Mouse (Mus musculus) neural tube, embryonic 12.5 days (tissue): ENCODE measurements around the gene Rasd1. TPM values are rescaled to one million over a fixed set of nuclear protein-coding genes. Genes with fewer than 3 reads are reported as not detected.

ENCODE experiments used
- ATAC-seq: fragments of 200-750 bp; cut with Nextera tagmentation; 2 replicates; pipeline ENCODE4 v1.8.0; 2017; ENCODE audit warnings: low read depth, mild to moderate bottlenecking, moderate TSS enrichment, moderate library complexity; ENCODE audit not compliant: low FRiP score
- H3K27ac ChIP-seq: fragments of 300-500 bp; sonication (generic); 2 replicates; pipeline ENCODE4 v1.5.1; 2016
- H3K27me3 ChIP-seq: fragments of 300-500 bp; sonication (generic); replicated peaks from 2 replicates; pipeline ENCODE4 v1.6.1; 2016; ENCODE audit warnings: mild to moderate bottlenecking
- H3K36me3 ChIP-seq: fragments of 300-500 bp; sonication (generic); 2 replicates; pipeline ENCODE4 v1.6.1; 2016; ENCODE audit warnings: mild to moderate bottlenecking
- H3K4me1 ChIP-seq: fragments of 300-500 bp; sonication (generic); 2 replicates; pipeline ENCODE4 v1.6.1; 2016
- H3K4me2 ChIP-seq: fragments of 300-500 bp; sonication (generic); replicated peaks from 2 replicates; pipeline ENCODE4 v1.6.1; 2016; ENCODE audit warnings: mild to moderate bottlenecking
- H3K4me3 ChIP-seq: fragments of 300-500 bp; sonication (generic); 2 replicates; pipeline ENCODE4 v1.5.1; 2016
- H3K9ac ChIP-seq: fragments of 300-500 bp; sonication (generic); 2 replicates; pipeline ENCODE4 v1.6.1; 2016; ENCODE audit warnings: mild to moderate bottlenecking
- H3K9me3 ChIP-seq: fragments of 300-500 bp; sonication (generic); 2 replicates; pipeline ENCODE4 v1.6.1; 2016; ENCODE audit warnings: mild to moderate bottlenecking
- WGBS: fragments of 180-500 bp; shearing (Covaris S2); methylation state at CpG from one replicate; pipeline ENCODE4 v1.1.7; 2016; 5-methylcytosine and 5-hydroxymethylcytosine counted together
- polyA plus RNA-seq: library from polyadenylated mRNA; unstranded; fragments of >200 nt; fragmentation: Nextera tagmentation; extraction: Ambion mirVana; gene quantifications from 2 replicates; pipeline ENCODE4 v1.2.1, GENCODE M21; 2016

The Rasd1 gene
- 1.2 and 1.3 TPM in 2 replicates for polyA plus RNA-seq

- 1% methylated on average over 28 of the region's 28 CpGs for WGBS
- peak within 1 kb of the TSS; percentile 42 for H3K9ac ChIP-seq
- H3K4me3 ChIP-seq = peak within 1 kb of the TSS; percentile 34
- H3K27ac ChIP-seq = no peak within 1 kb of the TSS
- H3K27me3 ChIP-seq = peaks cover 32% of the 10 kb centered on the region
- H3K9me3 ChIP-seq = no peaks in the 10 kb centered on the region
- H3K4me1 ChIP-seq = peaks cover 19% of the 10 kb centered on the region
- H3K36me3 ChIP-seq = peaks cover 20% of the 10 kb centered on the region
- H3K4me2 ChIP-seq = peak within 1 kb of the TSS; percentile 77
- peak; percentile 57; the same call in 1 of the 2 replicates for ATAC-seq
Observed at GRCm38 (mm10) chr11:59964818-59965217, at the start of gene Rasd1. Gene Rasd1, minus strand, starts transcription at chr11:59964944.

- 89% methylated on average over 3 of the region's 3 CpGs for WGBS
- ATAC-seq = no peak
Observed at GRCm38 (mm10) chr11:60011516-60011915, 46.8 kb upstream of the Rasd1 start.

DNA sequence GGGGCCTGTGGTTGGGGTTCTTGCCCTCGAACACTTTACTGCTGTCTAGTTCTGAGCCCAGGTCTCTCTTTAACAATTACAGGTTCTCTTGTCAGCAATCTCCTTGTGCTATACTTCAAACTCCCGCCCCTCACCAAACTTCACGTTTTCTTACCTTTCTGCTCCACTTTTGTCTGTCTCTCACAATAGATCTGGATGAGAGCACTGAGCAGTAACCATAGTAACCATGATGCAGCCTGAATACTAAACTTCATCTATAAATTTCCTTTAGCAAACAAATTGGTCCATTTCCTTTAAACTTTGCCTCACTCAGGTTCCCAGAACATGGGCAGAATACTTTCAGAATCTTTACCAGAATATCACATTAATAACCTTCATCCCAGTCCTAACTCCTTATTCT lies 44.7 kb upstream of the Rasd1 start:
- Histone ChIP-seq H3K4me3 (no peak overlapping the region), H3K4me2 (no peak overlapping the region), H3K4me1 (peaks cover 17% of the 10 kb centered on the region), H3K27me3 (no peaks in the 10 kb centered on the region), H3K9ac (no peak overlapping the region), H3K36me3 (no peaks in the 10 kb centered on the region), H3K27ac (no peak overlapping the region), H3K9me3 (no peaks in the 10 kb centered on the region)
- WGBS = 54% methylated on average over 3 of the region's 3 CpGs
- ATAC-seq = no peak

More at GRCm38 (mm10) chr11:60011516-60011915, 46.8 kb upstream of the Rasd1 start:
- Histone ChIP-seq H3K27me3 (no peaks in the 10 kb centered on the region), H3K4me2 (no peak overlapping the region), H3K4me3 (no peak overlapping the region), H3K9me3 (no peaks in the 10 kb centered on the region), H3K4me1 (peaks cover 17% of the 10 kb centered on the region), H3K36me3 (no peaks in the 10 kb centered on the region), H3K9ac (no peak overlapping the region), H3K27ac (no peak overlapping the region)

DNA sequence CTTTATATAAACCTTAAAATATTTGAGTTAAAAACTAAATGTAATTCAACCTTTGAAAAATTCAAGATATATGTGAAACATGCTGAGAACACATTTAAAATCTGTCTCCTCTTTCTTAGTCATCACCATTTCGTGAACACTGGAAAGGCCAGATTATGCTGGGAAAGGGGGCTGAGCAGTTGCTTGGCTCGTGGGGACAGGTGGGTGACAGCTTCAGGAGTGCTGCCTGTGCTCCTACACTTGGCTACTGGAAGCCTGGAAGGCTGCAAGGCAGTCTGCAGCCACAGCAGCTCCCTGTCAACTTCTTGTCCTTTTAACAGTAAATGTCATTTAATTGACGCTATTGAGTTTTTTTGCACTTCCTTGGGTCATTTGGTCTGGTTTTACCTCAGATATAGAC lies 41.1 kb upstream of the Rasd1 start:
- Histone ChIP-seq H3K36me3 (no peaks in the 10 kb centered on the region), H3K9me3 (no peaks in the 10 kb centered on the region), H3K27ac (no peak overlapping the region), H3K4me3 (no peak overlapping the region), H3K27me3 (no peaks in the 10 kb centered on the region), H3K9ac (no peak overlapping the region), H3K4me2 (no peak overlapping the region), H3K4me1 (peaks cover 17% of the 10 kb centered on the region)
- no peak for ATAC-seq
- WGBS = 72% methylated on average over 3 of the region's 3 CpGs

DNA sequence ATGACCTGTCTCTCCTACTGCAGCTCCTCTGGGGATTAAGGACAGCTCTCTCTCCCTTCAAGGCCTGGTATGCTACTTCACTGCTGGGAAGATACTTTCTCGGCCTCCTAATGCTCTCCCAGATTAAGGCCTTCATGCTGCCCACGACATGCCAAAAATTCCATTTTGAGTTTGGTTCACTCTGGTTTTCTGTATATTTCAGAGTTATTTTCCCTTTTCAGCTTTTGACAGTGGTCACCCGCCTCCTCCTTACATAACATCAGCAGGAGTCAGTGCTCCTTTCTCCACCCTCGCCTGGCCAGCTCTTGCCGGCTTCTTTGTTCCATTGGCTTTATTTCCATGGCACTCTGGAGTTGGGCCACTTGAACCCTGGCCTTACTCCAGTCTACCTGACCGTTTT lies 40.0 kb upstream of the Rasd1 start:
- no peak for ATAC-seq
- H3K27ac ChIP-seq = no peak overlapping the region
- no peak overlapping the region for H3K4me3 ChIP-seq
- H3K9ac ChIP-seq = no peak overlapping the region
- H3K36me3 ChIP-seq = no peaks in the 10 kb centered on the region
- H3K4me1 ChIP-seq = peaks cover 11% of the 10 kb centered on the region
- 77% methylated on average over 6 of the region's 6 CpGs for WGBS
- no peak overlapping the region for H3K4me2 ChIP-seq
- no peaks in the 10 kb centered on the region for H3K9me3 ChIP-seq
- H3K27me3 ChIP-seq = no peaks in the 10 kb centered on the region

DNA sequence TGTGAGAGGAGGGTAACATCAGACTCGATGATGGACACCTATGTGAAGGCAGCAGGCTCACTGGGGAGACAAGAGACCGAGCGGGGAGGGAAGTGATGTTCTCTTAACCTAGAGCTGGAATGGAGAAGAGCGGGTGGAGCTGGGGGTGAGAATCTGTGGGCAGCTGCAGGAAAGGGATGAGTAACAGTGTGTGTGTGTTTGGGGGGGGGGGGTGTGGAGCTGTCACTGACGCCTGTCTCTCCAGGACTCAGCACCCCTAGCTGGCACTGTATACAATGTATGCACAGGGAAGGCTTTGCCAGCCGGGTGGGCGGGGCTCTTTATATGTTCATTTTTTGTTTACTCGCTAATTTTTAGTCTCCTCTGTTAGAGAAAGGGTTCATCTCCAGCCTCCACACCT lies 39.1 kb upstream of the Rasd1 start:
- Histone ChIP-seq H3K9me3 (no peaks in the 10 kb centered on the region), H3K4me2 (no peak overlapping the region), H3K27ac (no peak overlapping the region), H3K27me3 (no peaks in the 10 kb centered on the region), H3K9ac (no peak overlapping the region), H3K36me3 (no peaks in the 10 kb centered on the region), H3K4me3 (no peak overlapping the region), H3K4me1 (peaks cover 4% of the 10 kb centered on the region; the same call in 1 of the 2 replicates)
- WGBS = 83% methylated on average over 8 of the region's 8 CpGs
- no peak for ATAC-seq

- Histone ChIP-seq H3K9ac (no peak overlapping the region), H3K4me2 (no peak overlapping the region), H3K4me1 (no peaks in the 10 kb centered on the region), H3K36me3 (no peaks in the 10 kb centered on the region), H3K27me3 (no peaks in the 10 kb centered on the region), H3K9me3 (no peaks in the 10 kb centered on the region), H3K27ac (no peak overlapping the region), H3K4me3 (no peak overlapping the region)
- 81% methylated on average over 5 of the region's 5 CpGs for WGBS
- no peak for ATAC-seq
Observed at GRCm38 (mm10) chr11:60001231-60001980, 36.7 kb upstream of the Rasd1 start.

- H3K27me3 ChIP-seq = no peaks in the 10 kb centered on the region
- H3K4me1 ChIP-seq = no peaks in the 10 kb centered on the region; the same call in 1 of the 2 replicates
- H3K36me3 ChIP-seq = no peaks in the 10 kb centered on the region
- no peak overlapping the region for H3K9ac ChIP-seq
- H3K4me3 ChIP-seq = no peak overlapping the region
- H3K27ac ChIP-seq = no peak overlapping the region
- no peak for ATAC-seq
- 76% methylated on average over 9 of the region's 9 CpGs for WGBS
- H3K9me3 ChIP-seq = no peaks in the 10 kb centered on the region
- no peak overlapping the region for H3K4me2 ChIP-seq
Observed at GRCm38 (mm10) chr11:59994318-59994717, 29.6 kb upstream of the Rasd1 start.

DNA sequence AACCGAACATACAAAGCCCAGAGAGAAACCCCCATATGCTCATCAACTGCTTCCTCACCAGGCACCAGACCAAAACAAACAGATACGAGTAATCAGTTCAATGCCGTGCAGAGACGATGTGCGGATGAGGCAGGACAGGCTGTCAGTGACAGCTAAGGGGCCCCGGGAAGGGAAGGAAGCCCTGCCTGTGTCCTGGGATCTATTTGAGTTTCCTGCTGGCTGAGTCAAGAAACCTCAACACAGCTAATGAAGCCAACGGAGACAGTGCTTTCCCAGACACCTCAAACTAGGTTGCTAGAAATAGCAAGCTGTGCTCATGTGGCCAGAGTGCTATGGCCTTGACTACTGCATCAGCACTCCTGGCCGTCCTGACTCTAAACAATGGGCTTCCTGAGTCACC lies 26.6 kb upstream of the Rasd1 start:
- H3K9ac ChIP-seq = no peak overlapping the region
- no peaks in the 10 kb centered on the region; the same call in 1 of the 2 replicates for H3K4me1 ChIP-seq
- H3K27me3 ChIP-seq = no peaks in the 10 kb centered on the region
- no peak for ATAC-seq
- H3K9me3 ChIP-seq = no peaks in the 10 kb centered on the region
- H3K36me3 ChIP-seq = no peaks in the 10 kb centered on the region
- no peak overlapping the region for H3K27ac ChIP-seq
- no peak overlapping the region for H3K4me3 ChIP-seq
- 79% methylated on average over 8 of the region's 8 CpGs for WGBS
- no peak overlapping the region for H3K4me2 ChIP-seq

- 85% methylated on average over 1 of the region's 1 CpGs for WGBS
- Histone ChIP-seq H3K36me3 (no peaks in the 10 kb centered on the region), H3K4me1 (no peaks in the 10 kb centered on the region; the same call in 1 of the 2 replicates), H3K27me3 (no peaks in the 10 kb centered on the region), H3K4me2 (no peak overlapping the region), H3K9ac (no peak overlapping the region), H3K9me3 (no peaks in the 10 kb centered on the region), H3K27ac (no peak overlapping the region), H3K4me3 (no peak overlapping the region)
- no peak for ATAC-seq
Observed at GRCm38 (mm10) chr11:59989406-59989805, 24.7 kb upstream of the Rasd1 start.

DNA sequence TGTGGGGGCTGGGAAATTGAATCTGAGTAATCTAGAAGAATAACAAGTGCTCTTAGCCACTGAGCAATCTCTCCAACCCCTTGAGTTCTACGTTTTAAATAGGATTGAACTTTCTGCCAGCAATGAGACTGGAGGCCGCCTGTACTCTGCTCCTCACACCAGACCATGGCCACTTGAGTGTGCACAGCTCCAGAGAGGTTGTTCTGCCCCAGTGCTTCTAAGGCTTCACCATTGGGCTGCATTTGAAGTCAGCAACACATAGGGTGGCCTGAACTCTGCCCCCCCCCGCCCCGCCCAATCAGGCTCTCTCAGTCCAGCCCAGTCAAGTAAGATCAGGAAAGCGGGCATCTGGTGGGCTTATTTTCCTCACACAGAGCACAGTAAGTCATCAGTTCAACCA lies 13.1 kb upstream of the Rasd1 start:
- Histone ChIP-seq H3K4me1 (no peaks in the 10 kb centered on the region), H3K9ac (no peak overlapping the region), H3K27ac (no peak overlapping the region), H3K36me3 (no peaks in the 10 kb centered on the region), H3K27me3 (0 out of 2 replicates have a peak, but pooled peaks cover 6% of the 10 kb centered on the region), H3K4me2 (no peak overlapping the region), H3K9me3 (no peaks in the 10 kb centered on the region), H3K4me3 (no peak overlapping the region)
- 88% methylated on average over 5 of the region's 5 CpGs for WGBS
- ATAC-seq = no peak

GRCm38 (mm10) chr11:59975241-59975640 lies 10.5 kb upstream of the Rasd1 start:
- 0 out of 2 replicates have a peak, but pooled peaks cover 6% of the 10 kb centered on the region for H3K27me3 ChIP-seq
- H3K36me3 ChIP-seq = no peaks in the 10 kb centered on the region
- H3K27ac ChIP-seq = no peak overlapping the region
- H3K4me2 ChIP-seq = no peak overlapping the region
- H3K9me3 ChIP-seq = no peaks in the 10 kb centered on the region
- ATAC-seq = no peak
- no peak overlapping the region for H3K4me3 ChIP-seq
- 24% methylated on average over 10 of the region's 10 CpGs for WGBS
- H3K4me1 ChIP-seq = 0 out of 2 replicates have a peak, but pooled peaks cover 4% of the 10 kb centered on the region
- no peak overlapping the region for H3K9ac ChIP-seq

DNA sequence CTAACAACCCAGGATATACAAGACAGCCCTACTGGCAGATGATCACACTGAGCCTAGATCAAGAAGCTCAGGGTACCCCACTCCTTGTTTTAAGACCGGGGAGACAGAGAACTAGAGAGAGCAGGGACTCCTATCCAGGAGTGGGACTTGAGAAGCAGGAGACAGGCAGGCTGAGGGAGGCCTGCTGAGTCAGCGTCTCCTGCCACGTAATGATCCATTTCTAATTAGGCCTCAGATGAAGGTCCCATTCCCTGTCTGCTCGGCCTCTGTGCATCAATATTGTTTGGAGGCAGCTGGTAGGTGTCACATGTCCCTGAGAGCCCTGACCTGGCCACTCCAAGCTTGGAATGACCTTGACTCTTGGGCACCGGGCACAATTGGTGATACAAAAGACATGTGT lies 8.6 kb upstream of the Rasd1 start:
- 66% methylated on average over 5 of the region's 5 CpGs for WGBS

More for the DNA sequence above, 8.6 kb upstream of the Rasd1 start:
- H3K4me1 ChIP-seq = 0 out of 2 replicates have a peak, but pooled peaks cover 4% of the 10 kb centered on the region
- 0 out of 2 replicates have a peak, but pooled peaks cover 6% of the 10 kb centered on the region for H3K27me3 ChIP-seq
- H3K9me3 ChIP-seq = no peaks in the 10 kb centered on the region
- no peak overlapping the region for H3K4me3 ChIP-seq
- no peak overlapping the region for H3K27ac ChIP-seq
- no peak for ATAC-seq
- H3K36me3 ChIP-seq = no peaks in the 10 kb centered on the region
- H3K9ac ChIP-seq = no peak overlapping the region
- no peak overlapping the region for H3K4me2 ChIP-seq
